Mouse (Mus musculus) T-helper 2 cell (primary cell): Measurements from ENCODE around the gene Eif5.

Experiments
- in situ Hi-C: fragments of 300-600 bp; cut with MboI, MseI; formaldehyde crosslinking; loops from one replicate; pipeline ENCODE4 v1.15.1; 2025; ENCODE audit warnings: high pct_unique_total_duplicates

Eif5 gene

GRCm38 (mm10) chr12:111520994-111521393 is 16.8 kb upstream of the Eif5 start:
- in situ Hi-C loops = no loop called here

- in situ Hi-C loops = no loop called here
Measured at GRCm38 (mm10) chr12:111524469-111524868, 13.3 kb upstream of the Eif5 start.

DNA sequence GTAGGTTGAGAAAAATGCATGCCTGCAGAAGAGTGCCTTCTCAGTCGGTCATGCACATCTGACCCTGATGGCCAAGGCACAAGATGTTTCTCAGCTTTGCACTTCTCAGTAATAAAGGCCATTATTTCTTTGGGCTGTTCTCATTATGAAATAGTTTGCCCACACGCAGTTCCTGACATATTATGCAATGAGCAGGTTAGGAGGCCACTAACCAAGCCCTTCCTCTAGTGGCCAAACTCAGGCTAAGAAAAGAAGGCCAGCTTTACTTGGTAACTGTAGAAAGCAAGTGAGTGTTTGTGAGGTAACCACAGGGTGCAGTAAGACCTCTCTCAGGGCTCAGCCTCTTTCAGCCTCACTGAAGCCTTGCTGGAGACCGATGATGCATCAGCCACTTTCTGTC is 12.9 kb upstream of the Eif5 start:
- in situ Hi-C loops = no loop called here

DNA sequence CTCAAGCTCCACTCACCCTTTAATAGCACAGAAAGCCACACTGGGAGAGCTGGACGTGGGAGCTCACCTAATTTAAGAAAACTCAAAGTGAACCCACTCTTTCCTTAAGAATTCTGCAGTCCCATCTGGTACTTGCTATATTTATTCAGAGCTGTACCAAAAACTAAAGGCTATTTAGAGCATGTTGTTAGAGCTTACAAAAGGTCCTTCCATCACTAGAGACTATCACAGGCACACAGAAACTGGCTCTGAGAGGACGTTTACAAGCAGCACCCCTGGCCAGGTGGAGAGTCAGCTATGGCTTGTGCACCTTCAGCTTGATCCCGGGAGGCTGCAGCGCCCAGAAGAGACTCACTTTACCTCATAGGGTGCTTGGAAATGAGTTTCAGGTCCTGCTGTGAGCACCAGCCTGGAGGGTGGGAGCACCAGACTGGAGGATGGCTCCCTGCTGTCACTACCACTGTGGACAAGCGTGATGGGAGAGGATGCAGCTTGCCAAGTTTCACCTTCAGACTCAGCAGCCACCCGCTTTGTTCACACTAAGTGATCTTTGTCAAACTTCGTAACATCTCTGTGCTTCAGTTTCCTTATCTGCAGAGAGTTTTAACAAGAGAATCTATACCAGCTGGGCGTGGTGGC is 10.1 kb upstream of the Eif5 start:
- in situ Hi-C loops = no loop called here

DNA sequence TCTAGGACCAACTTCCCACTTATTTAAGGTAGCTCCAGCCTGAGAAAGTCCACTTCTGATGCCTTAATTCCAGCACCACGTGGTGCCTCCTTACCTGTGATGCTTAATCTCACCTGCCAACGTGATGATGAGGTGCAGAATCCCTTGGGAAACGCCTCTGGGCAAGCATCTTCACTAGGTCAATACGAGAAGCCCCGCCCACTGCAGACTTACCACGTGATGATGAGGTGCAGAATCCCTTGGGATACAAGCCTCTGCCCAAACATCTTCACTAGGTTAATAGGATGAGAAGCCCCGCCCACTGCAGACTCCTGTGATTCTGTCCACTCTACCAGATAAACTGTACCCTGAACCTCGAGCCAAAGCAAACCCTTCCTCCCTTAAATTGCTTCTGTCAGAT is 8.6 kb upstream of the Eif5 start:
- in situ Hi-C loops = no loop called here

GRCm38 (mm10) chr12:111533096-111533794 is 4.6 kb upstream of the Eif5 start:
- in situ Hi-C loops = loop anchor here (10.0 kb wide), 1 partner anchor 838 kb away; no protein-coding TSS in a partner anchor

- in situ Hi-C loops = loop anchor here (10.0 kb wide), 1 partner anchor 840 kb away; no protein-coding TSS in a partner anchor
Measured at GRCm38 (mm10) chr12:111535281-111535680, 2.5 kb upstream of the Eif5 start.

GRCm38 (mm10) chr12:111535762-111536161 is 2.1 kb upstream of the Eif5 start:
- in situ Hi-C loops = loop anchor here (10.0 kb wide), 1 partner anchor 841 kb away; no protein-coding TSS in a partner anchor

DNA sequence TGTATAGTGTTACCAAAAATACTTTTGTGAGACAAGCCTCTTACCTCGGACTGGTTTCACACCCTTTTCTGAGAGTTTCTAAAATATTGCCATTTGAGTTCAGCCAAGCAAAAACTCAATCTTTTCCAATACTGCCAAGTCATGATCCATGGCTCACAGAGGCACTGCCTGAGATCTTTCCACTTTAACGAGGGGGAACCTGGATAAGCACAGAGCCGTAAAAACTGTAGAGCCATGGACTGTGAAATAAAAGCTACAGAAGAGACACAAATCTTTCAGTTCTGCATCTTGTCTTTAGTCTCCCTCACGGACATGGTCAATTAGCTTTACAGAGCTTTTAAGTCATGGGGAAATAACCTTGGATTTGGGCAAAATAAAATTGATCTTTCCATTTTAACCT is 1.1 kb upstream of the Eif5 start:
- in situ Hi-C loops = loop anchor here (10.0 kb wide), 1 partner anchor 842 kb away; no protein-coding TSS in a partner anchor

DNA sequence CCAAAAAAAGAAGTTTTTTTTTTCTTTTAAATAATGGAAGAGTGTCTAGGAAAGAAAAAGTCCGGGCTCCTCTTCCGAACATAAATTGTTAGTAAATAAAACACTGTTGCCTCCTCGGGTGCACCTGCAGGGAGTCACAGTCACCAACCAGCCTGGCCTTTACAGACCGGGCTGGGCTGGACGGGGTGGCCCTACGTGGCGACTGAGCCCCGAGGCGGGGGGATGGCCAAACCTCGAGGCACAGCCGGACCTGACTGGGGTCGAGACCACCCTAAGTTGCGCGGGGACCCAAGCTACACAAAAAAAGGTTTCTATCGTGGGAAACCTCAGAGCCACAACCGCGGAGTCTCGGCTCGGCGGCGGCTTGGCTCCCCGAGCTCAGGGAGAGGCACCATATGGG is 475 bp upstream of the Eif5 start:
- in situ Hi-C loops = loop anchor here (10.0 kb wide), 1 partner anchor 843 kb away; no protein-coding TSS in a partner anchor

GRCm38 (mm10) chr12:111538292-111539040 is 650 bp downstream of the Eif5 start:
- in situ Hi-C loops = loop anchor here (10.0 kb wide), 1 partner anchor 844 kb away; no protein-coding TSS in a partner anchor

DNA sequence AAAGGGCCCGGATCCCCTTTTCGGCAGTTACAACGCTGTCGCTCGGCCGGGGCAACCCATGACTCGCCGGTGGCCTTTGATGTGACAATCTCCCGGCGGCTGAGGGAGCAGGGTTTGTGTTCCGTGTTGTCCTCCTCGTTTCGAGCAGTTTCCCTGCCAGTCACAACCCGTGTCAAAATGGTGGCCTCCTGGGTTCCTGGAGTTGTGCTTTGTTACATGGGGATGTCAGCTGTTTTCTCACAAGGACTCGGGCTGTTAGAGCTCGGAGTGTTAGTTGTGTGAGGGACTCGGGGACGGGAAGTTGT is 1.2 kb downstream of the Eif5 start:
- in situ Hi-C loops = loop anchor here (10.0 kb wide), 1 partner anchor 844 kb away; no protein-coding TSS in a partner anchor

DNA sequence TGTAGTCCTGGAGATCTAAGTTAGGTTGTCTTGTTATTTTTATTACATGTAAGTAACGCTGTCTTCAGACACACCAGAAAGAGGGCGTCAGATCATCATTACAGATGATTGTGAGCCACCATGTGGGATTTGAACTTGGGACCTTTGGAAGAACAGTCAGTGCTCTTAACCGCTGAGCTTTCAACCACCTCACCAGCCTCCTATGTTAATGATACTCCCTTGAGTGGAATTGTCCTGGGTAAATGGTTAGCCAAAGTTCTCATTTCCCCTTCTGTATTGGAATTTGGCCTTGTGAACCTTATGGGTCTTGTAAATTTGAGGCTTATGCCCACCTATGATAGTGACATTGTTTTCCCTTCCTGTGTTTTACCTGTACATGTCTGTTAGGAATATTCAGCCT is 9.3 kb downstream of the Eif5 start:
- in situ Hi-C loops = no loop called here

GRCm38 (mm10) chr12:111548555-111549289 is 10.9 kb downstream of the Eif5 start:
- in situ Hi-C loops = no loop called here

DNA sequence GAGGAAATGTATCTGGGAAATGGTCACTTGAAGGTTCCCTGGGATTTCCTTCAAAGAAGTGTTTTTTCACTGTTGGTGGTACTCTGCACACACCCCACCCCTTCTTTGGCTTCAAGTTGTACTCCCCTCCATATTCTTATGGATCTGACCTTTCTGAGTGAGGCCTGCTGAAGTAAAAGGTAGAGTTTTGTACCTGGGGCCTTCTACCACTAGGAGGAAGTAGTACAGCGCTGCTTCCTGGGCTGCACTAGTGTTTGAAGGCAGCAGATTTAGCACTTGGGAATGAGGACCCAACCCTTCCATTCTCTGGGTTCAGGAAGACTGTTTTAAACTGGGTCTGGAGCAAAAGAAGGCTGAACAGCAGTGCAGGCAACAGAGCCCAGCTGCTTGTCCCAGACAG is 12.9 kb downstream of the Eif5 start:
- in situ Hi-C loops = no loop called here

DNA sequence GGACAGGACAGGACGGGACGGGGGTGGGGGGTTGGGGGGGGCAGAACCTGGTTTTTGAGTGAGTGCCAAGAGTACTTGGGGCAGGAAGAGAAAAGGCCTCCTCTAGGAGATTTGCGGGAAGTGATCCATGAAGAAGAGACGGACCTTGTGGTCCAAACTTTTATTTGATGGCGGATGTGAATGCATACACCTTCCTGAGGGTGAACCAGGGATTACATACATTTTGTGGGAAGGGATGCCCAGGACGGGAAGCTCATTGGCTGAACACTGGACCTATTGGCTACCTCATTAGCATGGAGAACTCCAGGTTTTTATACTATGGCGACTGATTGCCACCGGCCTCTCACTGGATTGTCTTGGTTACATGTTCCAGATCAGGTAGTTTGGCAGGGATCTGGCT is 14.5 kb downstream of the Eif5 start:
- in situ Hi-C loops = no loop called here

- in situ Hi-C loops = loop anchor here (5.0 kb wide), 1 partner anchor 107 kb away; no protein-coding TSS in a partner anchor
Measured at GRCm38 (mm10) chr12:111555357-111555756, 17.5 kb downstream of the Eif5 start.

DNA sequence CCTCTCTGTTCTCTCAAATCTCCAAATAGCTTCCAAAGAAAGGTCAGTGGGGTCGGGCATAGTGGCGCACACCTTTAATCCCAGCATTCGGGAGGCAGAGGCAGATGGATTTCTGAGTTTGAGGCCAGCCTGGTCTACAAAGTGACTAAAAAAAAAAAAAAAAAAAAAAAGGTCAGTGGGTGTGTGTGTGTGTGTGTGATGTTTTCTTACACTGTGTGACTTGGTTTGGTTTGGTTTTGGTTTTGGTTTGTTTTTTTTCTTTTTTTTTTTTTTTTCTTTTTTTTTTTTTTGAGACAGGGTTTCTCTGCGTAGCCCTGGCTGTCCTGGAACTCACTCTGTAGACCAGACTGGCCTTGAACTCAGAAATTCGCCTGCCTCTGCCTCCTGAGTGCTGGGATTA is 18.1 kb downstream of the Eif5 start:
- in situ Hi-C loops = loop anchor here (5.0 kb wide), 1 partner anchor 106 kb away; no protein-coding TSS in a partner anchor

DNA sequence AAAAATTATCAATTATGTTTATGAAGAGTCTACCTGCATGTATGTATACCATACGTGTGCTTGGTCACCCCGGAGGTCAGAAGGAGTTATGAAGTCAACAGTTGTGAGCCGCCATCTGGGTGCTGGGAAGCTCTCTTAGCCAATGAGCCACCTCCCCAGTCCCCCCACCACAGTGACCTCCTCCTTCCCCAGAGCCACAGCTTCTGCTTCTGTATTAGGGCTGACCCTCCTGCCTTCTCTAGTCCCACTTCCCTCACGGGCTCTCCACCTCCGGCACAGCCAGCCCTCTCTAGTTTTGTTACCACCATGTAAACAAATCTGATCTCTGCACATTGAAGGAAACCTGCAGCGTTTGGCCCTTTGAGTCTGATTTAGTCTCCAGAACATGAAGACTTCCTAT is 19.7 kb downstream of the Eif5 start:
- in situ Hi-C loops = loop anchor here (5.0 kb wide), 1 partner anchor 105 kb away; no protein-coding TSS in a partner anchor

DNA sequence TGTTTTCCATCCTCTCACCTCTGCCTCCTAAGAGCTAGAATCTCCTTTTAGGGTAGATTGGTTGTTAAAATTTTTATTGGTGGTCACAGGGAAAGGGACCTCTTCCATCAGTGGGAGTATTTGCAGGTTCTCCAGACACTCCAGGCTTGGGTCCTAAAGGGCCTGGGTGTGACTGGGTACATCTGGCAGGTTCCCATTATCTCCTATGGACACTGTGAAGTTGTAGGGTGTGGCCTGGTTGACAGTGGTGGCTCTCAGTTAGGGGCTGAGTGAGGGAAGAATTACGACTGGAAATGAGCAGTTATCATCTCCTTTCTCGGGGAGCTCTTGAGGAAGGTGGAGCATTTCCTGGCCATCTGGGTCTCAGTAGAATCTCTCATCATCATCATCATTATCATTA is 20.8 kb downstream of the Eif5 start:
- in situ Hi-C loops = loop anchor here (5.0 kb wide), 1 partner anchor 104 kb away; no protein-coding TSS in a partner anchor

- in situ Hi-C loops = loop anchor here (5.0 kb wide), 1 partner anchor 103 kb away; no protein-coding TSS in a partner anchor
Measured at GRCm38 (mm10) chr12:111559647-111560258, 21.9 kb downstream of the Eif5 start.
